Mouse (Mus musculus): ENCODE measurements around the gene Gtf2b.

- TF ChIP-seq CTCF (IDR thresholded peaks at IDR 0.05; ENCODE audit: borderline replicate concordance, insufficient read depth, low read length) = no peak
- TF ChIP-seq POLR2A (IDR thresholded peaks at IDR 0.05; ENCODE audit: low read depth, low read length) = no peak
These were observed 9.5 kb upstream of the Gtf2b start for GRCm38 (mm10) chr3:142755132-142755867.

All from embryonic fibroblast, embryonic 13.5 days (primary cell).